Mouse (Mus musculus) liver, embryonic 11.5 days (tissue): ENCODE measurements around the gene Kcnj5. TPM values are rescaled to one million over a fixed set of nuclear protein-coding genes. Genes with fewer than 3 reads are reported as not detected.

Experiments used
- ATAC-seq: fragments of 200-750 bp; cut with Nextera tagmentation; replicated peaks from 2 replicates; pipeline ENCODE4 v1.8.0; 2017; ENCODE audit warnings: moderate number of reproducible peaks, mild to moderate bottlenecking, moderate TSS enrichment, moderate library complexity; ENCODE audit not compliant: low FRiP score
- DNase-seq: peaks from one replicate; pipeline ENCODE4 v3.0.0-alpha.2; 2017; ENCODE audit warnings: low spot score
- H3K27ac ChIP-seq: fragments of 300-500 bp; sonication (generic); 2 replicates; pipeline ENCODE4 v1.5.1; 2014; ENCODE audit warnings: mild to moderate bottlenecking, low read depth, low read length, control low read depth
- H3K27me3 ChIP-seq: fragments of 300-500 bp; sonication (generic); replicated peaks from 2 replicates; pipeline ENCODE4 v1.6.1; 2014; ENCODE audit warnings: low read length, mixed read lengths; ENCODE audit not compliant: control insufficient read depth, insufficient read depth
- H3K36me3 ChIP-seq: fragments of 300-500 bp; sonication (generic); 2 replicates; pipeline ENCODE4 v1.6.1; 2014; ENCODE audit warnings: mild to moderate bottlenecking, low read length, moderate library complexity, mixed read lengths; ENCODE audit not compliant: control insufficient read depth, insufficient read depth
- H3K4me1 ChIP-seq: fragments of 300-500 bp; sonication (generic); replicated peaks from 2 replicates; pipeline ENCODE4 v1.6.1; 2014; ENCODE audit warnings: low read length, mixed read lengths; ENCODE audit not compliant: control insufficient read depth, insufficient read depth
- H3K4me2 ChIP-seq: fragments of 300-500 bp; sonication (generic); 2 replicates; pipeline ENCODE4 v1.6.1; 2014; ENCODE audit warnings: mild to moderate bottlenecking, control low read depth, moderate library complexity
- H3K4me3 ChIP-seq: fragments of 300-500 bp; sonication (generic); 2 replicates; pipeline ENCODE4 v1.5.1; 2014; ENCODE audit warnings: low read depth, low read length, control low read depth
- H3K9ac ChIP-seq: fragments of 300-500 bp; sonication (generic); 2 replicates; pipeline ENCODE4 v1.6.1; 2014; ENCODE audit warnings: low read depth, low read length, control low read depth
- H3K9me3 ChIP-seq: fragments of 300-500 bp; sonication (generic); 2 replicates; pipeline ENCODE4 v1.6.1; 2016; ENCODE audit warnings: low read length, inconsistent platforms, mixed read lengths; ENCODE audit not compliant: control insufficient read depth
- whole genome bisulfite sequencing: fragments of 180-500 bp; shearing (Covaris S2); extraction: QIAGEN DNeasy Blood & Tissue Kit; methylation state at CpG from one replicate; pipeline ENCODE4 v1.1.7; 2014; 5-methylcytosine and 5-hydroxymethylcytosine counted together
- polyA plus RNA-seq: library from polyadenylated mRNA; unstranded; fragments of >200 nt; fragmentation: Nextera tagmentation; extraction: Ambion mirVana; gene quantifications from 2 replicates; pipeline ENCODE4 v1.2.1, GENCODE M21; 2014

The Kcnj5 gene
- 3.7 and 4.8 TPM in 2 replicates for polyA plus RNA-seq

DNA sequence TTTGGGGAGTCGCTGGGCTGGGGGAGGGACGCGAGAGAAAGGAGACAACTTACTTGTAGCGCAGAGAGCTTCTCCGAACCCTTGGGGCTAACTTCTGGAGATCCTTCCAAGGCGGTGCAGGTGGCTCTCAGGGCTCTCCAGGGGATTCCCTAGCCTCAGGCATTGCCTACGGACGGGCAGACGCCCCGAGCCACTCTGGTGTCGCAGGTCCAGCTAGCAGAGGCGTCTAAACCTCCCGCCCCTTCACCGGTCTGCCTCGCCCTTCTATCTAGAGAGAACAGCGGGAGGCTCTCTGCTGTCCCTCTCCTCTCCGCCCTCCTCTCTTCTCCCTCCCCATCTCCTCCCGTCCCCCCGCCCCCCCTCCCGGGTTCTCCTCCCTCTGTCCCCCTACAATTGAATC lies at the start of gene Kcnj5:
TSS of gene Kcnj5 (minus strand) at position 300 of the 400 bp plus-strand sequence.
- peak within 1 kb of the TSS; percentile 62 for H3K4me2 ChIP-seq
- no peaks in the 10 kb centered on the region for H3K9me3 ChIP-seq
- ATAC-seq (peak; percentile 83), DNase-seq (peak; percentile 64)
- H3K36me3 ChIP-seq: no peaks in the 10 kb centered on the region
- peak within 1 kb of the TSS; percentile 10; the same call in 1 of the 2 replicates for H3K9ac ChIP-seq
- 1% methylated on average over 19 of the region's 20 CpGs for WGBS
- H3K4me3 ChIP-seq: peak within 1 kb of the TSS; percentile 39
- H3K27ac ChIP-seq: no peak within 1 kb of the TSS
- H3K4me1 ChIP-seq: peaks cover 15% of the 10 kb centered on the region
- peaks cover 45% of the 10 kb centered on the region for H3K27me3 ChIP-seq

DNA sequence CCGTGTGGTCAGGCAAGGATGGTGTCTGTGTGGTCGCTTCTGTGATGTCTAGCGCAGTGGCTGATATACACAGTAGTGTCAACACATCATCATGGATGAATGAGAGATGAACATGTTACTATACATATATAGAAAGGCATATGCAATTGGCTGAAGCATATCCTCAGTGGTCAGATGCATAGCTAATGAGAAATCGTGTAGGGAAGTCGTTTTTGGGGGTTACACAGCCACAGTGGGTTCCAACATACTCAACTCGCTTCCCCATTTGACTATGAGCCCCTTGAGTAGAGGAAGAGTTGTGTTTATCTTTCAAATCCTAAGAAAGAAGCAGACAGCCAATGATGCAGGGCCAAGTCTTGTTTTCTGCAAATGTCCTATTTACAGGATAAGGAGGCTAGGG lies 48.6 kb upstream of the Kcnj5 start:
- ATAC-seq: no peak
- 72% methylated on average over 6 of the region's 6 CpGs for WGBS
- no peak for DNase-seq
- no peaks in the 10 kb centered on the region for H3K9me3 ChIP-seq
- H3K9ac ChIP-seq: no peak overlapping the region
- no peaks in the 10 kb centered on the region for H3K4me1 ChIP-seq
- no peak overlapping the region for H3K27ac ChIP-seq
- H3K4me3 ChIP-seq: no peak overlapping the region
- H3K36me3 ChIP-seq: no peaks in the 10 kb centered on the region
- no peak overlapping the region for H3K4me2 ChIP-seq
- H3K27me3 ChIP-seq: no peaks in the 10 kb centered on the region

DNA sequence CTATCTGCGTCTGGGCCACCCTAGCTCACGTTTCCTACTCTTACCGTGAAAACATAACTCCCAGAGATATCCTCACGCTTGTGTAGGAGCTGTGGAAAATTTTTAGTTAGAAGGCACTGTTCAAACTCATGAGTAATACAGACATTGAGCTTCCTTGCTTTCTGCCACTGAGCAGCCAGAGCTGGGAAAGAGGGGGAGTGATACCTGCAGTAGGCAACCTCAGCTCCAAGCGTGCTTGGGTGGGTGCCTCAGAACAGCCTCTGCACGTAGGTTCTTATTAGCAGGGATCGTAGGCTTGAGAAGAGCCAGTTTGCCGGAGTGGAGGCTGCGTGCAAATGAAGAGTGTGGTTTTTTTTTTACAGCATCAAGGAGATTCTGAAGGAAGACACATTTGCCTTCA lies 47.6 kb upstream of the Kcnj5 start:
- Histone ChIP-seq H3K9me3 (no peaks in the 10 kb centered on the region), H3K27me3 (no peaks in the 10 kb centered on the region), H3K4me3 (no peak overlapping the region), H3K9ac (no peak overlapping the region), H3K27ac (no peak overlapping the region), H3K4me1 (no peaks in the 10 kb centered on the region), H3K36me3 (no peaks in the 10 kb centered on the region), H3K4me2 (no peak overlapping the region)
- ATAC-seq (no peak), DNase-seq (no peak)
- WGBS: 75% methylated on average over 9 of the region's 9 CpGs

DNA sequence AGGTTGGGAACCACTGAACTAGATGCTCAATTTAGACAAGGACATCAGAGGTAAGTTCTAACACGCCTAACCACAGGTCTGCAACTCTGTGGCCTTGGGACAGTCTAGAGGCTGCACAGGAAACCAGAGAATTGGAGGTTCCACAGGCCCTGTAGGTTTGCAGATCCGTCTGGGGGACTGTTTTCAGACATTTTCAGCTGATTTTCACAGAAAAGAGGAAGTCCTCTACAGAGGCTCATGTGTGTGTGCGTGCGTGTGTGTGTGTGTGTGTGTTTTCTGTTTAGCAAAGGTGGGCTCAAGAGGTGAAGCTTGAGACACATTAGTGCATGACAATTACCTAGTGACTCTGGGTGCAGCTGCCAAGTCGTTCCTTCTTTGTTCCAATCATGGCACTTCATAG lies 46.9 kb upstream of the Kcnj5 start:
- Histone ChIP-seq H3K9me3 (no peaks in the 10 kb centered on the region), H3K4me2 (no peak overlapping the region), H3K27ac (no peak overlapping the region), H3K4me3 (no peak overlapping the region), H3K4me1 (no peaks in the 10 kb centered on the region), H3K36me3 (no peaks in the 10 kb centered on the region), H3K27me3 (no peaks in the 10 kb centered on the region), H3K9ac (no peak overlapping the region)
- ATAC-seq (no peak), DNase-seq (no peak)
- 58% methylated on average over 5 of the region's 5 CpGs for WGBS

DNA sequence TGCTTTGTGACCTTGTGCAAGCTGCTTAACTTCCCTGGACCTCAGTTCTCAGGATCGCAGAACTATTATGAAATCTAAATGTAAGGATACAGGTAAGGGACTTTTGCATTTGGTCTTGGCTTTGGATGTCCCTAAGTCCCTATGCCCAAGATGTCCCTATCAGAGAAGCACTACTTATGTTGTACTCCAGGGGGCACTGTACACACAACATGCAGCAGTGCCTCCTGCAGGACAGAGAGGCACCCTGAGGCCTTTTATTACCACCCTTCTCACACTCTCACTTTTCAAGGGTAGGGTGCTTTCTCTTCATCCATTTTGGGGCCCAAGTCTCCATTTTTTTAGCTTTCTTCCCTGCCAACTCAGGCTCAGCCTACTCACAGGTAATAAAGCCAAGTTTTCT lies 44.0 kb upstream of the Kcnj5 start:
- no peaks in the 10 kb centered on the region for H3K36me3 ChIP-seq
- H3K4me3 ChIP-seq: no peak overlapping the region
- H3K4me1 ChIP-seq: no peaks in the 10 kb centered on the region
- no peak overlapping the region for H3K9ac ChIP-seq
- H3K27me3 ChIP-seq: no peaks in the 10 kb centered on the region
- no peak overlapping the region for H3K27ac ChIP-seq
- H3K4me2 ChIP-seq: no peak overlapping the region
- 84% methylated on average over 1 of the region's 1 CpGs for WGBS
- H3K9me3 ChIP-seq: no peaks in the 10 kb centered on the region
- DNase-seq (no peak), ATAC-seq (no peak)

DNA sequence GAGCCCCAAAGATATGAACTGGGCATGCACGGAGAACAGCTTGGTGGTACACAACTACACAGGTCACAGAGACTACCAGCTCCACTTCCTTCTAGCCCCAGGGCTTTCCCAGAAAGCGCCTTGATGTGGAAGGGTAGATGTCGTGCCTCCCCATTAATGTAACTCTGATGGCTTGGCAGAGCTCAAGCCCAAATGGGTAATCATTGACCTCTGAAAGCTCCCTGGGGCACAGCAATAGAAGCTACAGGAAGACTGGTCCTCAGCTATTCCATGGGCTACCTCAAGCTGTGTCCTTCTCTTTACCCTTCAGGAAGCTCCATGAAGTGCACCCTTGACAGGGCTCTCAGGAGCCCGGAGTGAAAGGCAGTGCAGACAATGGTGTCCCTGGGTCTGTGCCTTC lies 40.8 kb upstream of the Kcnj5 start:
- H3K4me2 ChIP-seq: no peak overlapping the region
- no peaks in the 10 kb centered on the region for H3K9me3 ChIP-seq
- H3K27me3 ChIP-seq: no peaks in the 10 kb centered on the region
- no peaks in the 10 kb centered on the region for H3K4me1 ChIP-seq
- 75% methylated on average over 4 of the region's 4 CpGs for WGBS
- no peak overlapping the region for H3K4me3 ChIP-seq
- no peak for ATAC-seq
- no peak overlapping the region for H3K27ac ChIP-seq
- no peaks in the 10 kb centered on the region for H3K36me3 ChIP-seq
- DNase-seq: no peak
- no peak overlapping the region for H3K9ac ChIP-seq

DNA sequence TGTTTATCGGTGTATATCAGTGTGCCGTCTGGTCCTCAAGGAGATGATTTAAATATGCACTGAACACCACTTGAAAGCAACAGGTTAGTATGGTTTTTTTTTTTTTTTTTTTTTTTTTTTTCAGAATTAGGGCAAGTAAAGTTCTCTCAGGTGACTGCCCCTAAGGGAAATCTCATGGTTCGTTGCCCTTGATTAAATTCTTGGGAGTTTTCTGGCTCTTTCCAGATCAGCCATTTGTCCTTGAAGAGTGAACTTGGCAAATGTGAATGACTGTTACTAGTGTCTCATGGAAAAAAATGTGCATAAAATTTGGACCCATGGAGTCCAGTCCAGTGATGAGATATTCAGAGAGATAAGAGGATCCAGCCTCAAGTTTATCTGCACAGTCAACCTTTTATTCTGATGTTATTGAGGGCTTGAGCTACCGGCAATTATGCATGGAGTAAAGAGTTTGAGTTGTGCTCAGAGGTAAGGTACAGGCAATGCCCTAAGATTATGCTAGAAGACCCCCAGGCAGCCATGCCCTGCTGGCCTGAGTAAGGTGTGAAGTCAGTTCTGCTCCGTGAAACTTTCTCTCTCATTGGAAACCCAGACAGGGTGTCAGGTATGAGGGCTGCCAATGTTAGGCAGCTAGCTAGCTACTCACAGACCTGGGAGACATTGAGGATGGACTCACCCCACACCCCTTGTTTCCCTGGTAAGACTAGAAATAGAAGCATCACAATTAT lies 32.9 kb upstream of the Kcnj5 start:
- Histone ChIP-seq H3K4me3 (no peak overlapping the region), H3K27me3 (no peaks in the 10 kb centered on the region), H3K36me3 (no peaks in the 10 kb centered on the region), H3K9me3 (no peaks in the 10 kb centered on the region), H3K27ac (no peak overlapping the region), H3K4me2 (no peak overlapping the region), H3K9ac (no peak overlapping the region), H3K4me1 (no peaks in the 10 kb centered on the region)
- WGBS: 81% methylated on average over 5 of the region's 5 CpGs
- ATAC-seq (no peak), DNase-seq (no peak)

DNA sequence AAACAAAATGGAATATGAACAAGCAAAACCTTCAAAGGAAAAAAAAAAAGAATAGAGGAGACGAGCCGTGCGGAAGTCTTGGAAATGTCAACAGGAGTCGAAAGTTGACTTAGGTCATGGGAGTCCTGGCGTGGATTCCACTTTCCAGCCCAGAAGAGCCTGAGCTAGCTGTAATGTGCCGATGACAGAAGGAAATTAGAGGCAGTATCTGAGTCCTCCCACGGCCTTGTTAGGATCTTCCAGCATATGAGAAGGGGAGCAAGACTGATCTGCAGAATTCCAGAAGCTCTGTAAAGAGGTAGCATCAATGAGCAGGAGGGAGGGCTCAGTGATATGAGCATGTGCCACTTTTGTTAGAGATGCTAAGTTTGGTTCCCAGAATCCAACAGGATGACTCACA lies 31.9 kb upstream of the Kcnj5 start:
- Histone ChIP-seq H3K4me3 (no peak overlapping the region), H3K4me1 (no peaks in the 10 kb centered on the region), H3K27ac (no peak overlapping the region), H3K4me2 (no peak overlapping the region), H3K9me3 (no peaks in the 10 kb centered on the region), H3K9ac (no peak overlapping the region), H3K27me3 (no peaks in the 10 kb centered on the region), H3K36me3 (no peaks in the 10 kb centered on the region)
- ATAC-seq (no peak), DNase-seq (no peak)
- 76% methylated on average over 7 of the region's 7 CpGs for WGBS

DNA sequence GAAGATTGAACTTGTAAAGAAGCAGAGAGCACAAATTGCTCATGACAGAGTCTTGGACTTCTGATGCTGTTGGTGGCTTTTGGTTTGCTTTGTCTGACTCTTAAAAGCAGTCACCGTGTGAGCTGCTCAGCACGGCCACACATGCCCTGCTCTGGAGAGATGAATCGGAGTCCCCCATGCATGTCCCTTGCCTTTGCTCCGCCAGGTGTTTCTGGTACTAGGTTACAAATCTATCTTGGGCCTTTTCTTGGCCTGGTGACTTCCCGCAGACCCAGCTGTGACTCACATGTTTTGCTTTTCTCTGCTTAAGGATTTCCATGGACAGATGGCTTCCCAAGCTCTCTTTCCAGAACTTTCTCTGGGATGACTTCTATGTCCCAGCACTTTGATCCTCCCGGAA lies 29.5 kb upstream of the Kcnj5 start:
- Histone ChIP-seq H3K27ac (no peak overlapping the region), H3K9ac (no peak overlapping the region), H3K4me3 (no peak overlapping the region), H3K36me3 (no peaks in the 10 kb centered on the region), H3K4me1 (no peaks in the 10 kb centered on the region), H3K9me3 (no peaks in the 10 kb centered on the region), H3K27me3 (no peaks in the 10 kb centered on the region), H3K4me2 (no peak overlapping the region)
- no peak for ATAC-seq
- WGBS: 88% methylated on average over 6 of the region's 6 CpGs
- no peak for DNase-seq
